Mouse (Mus musculus): ENCODE measurements around the gene 2810408A11Rik. TPM values are rescaled to one million over a fixed set of nuclear protein-coding genes. Genes with fewer than 3 reads are reported as not detected.

2810408A11Rik gene
- polyA plus RNA-seq, 1 experiment from 2014 or later: 9.4 TPM

Small RNA genes within 50 kb of the gene (microRNA-seq; reads per million reads assigned to microRNA genes)
- not detected for gene Mir6924 (ENCODE audit: borderline number of aligned reads)

Other genes starting within 250 kb of the 2810408A11Rik start
- 5.2 TPM in 2 replicates for gene Sox15, start 245.7 kb downstream of the 2810408A11Rik start, polyA plus RNA-seq (2015; fragmentation: Nextera tagmentation; extraction: Ambion mirVana)
- gene Mpdu1, start 238.3 kb downstream of the 2810408A11Rik start, polyA plus RNA-seq (2015; fragmentation: Nextera tagmentation; extraction: Ambion mirVana): 66.5 and 67.3 TPM in 2 replicates
- gene Cd68, start 234.8 kb downstream of the 2810408A11Rik start, polyA plus RNA-seq (2015; fragmentation: Nextera tagmentation; extraction: Ambion mirVana): 26.3 and 28.3 TPM in 2 replicates
- gene Eif4a1, start 228.6 kb downstream of the 2810408A11Rik start, polyA plus RNA-seq (2015; fragmentation: Nextera tagmentation; extraction: Ambion mirVana): 447 and 512 TPM in 2 replicates
- gene Senp3, start 218.9 kb downstream of the 2810408A11Rik start, polyA plus RNA-seq (2015; fragmentation: Nextera tagmentation; extraction: Ambion mirVana): 83.7 and 90.5 TPM in 2 replicates
- gene Tnfsf13, start 215.2 kb downstream of the 2810408A11Rik start, polyA plus RNA-seq (2015; fragmentation: Nextera tagmentation; extraction: Ambion mirVana): 1.0 and 1.1 TPM in 2 replicates
- 11.9 and 13.3 TPM in 2 replicates for gene Tnfsf12, start 205.1 kb downstream of the 2810408A11Rik start, polyA plus RNA-seq (2015; fragmentation: Nextera tagmentation; extraction: Ambion mirVana)
- 4.0 and 6.0 TPM in 2 replicates for gene Tnfsfm13, start 204.9 kb downstream of the 2810408A11Rik start, polyA plus RNA-seq (2015; fragmentation: Nextera tagmentation; extraction: Ambion mirVana)
- 24.3 and 28.2 TPM in 2 replicates for gene Polr2a, start 142.3 kb downstream of the 2810408A11Rik start, polyA plus RNA-seq (2015; fragmentation: Nextera tagmentation; extraction: Ambion mirVana)
- 0.15 and 0.18 TPM in 2 replicates for gene Slc35g3, start 139.0 kb downstream of the 2810408A11Rik start, polyA plus RNA-seq (2015; fragmentation: Nextera tagmentation; extraction: Ambion mirVana)
- gene Zbtb4, start 135.1 kb downstream of the 2810408A11Rik start, polyA plus RNA-seq (2015; fragmentation: Nextera tagmentation; extraction: Ambion mirVana): 5.7 and 6.1 TPM in 2 replicates
- 29.3 and 38.6 TPM in 2 replicates for gene Chrnb1, start 105.0 kb downstream of the 2810408A11Rik start, polyA plus RNA-seq (2015; fragmentation: Nextera tagmentation; extraction: Ambion mirVana)
- gene Fgf11, start 99.1 kb downstream of the 2810408A11Rik start, polyA plus RNA-seq (2015; fragmentation: Nextera tagmentation; extraction: Ambion mirVana): 4.1 and 4.4 TPM in 2 replicates
- gene Tmem102, start 95.4 kb downstream of the 2810408A11Rik start, polyA plus RNA-seq (2015; fragmentation: Nextera tagmentation; extraction: Ambion mirVana): 7.5 and 10.0 TPM in 2 replicates
- not detected in 2 replicates for gene Gm39566, start 85.7 kb downstream of the 2810408A11Rik start, polyA plus RNA-seq (2015; fragmentation: Nextera tagmentation; extraction: Ambion mirVana)
- not detected in 2 replicates for gene Spem2, start 82.5 kb downstream of the 2810408A11Rik start, polyA plus RNA-seq (2015; fragmentation: Nextera tagmentation; extraction: Ambion mirVana)
- gene Spem1, start 78.8 kb downstream of the 2810408A11Rik start, polyA plus RNA-seq (2015; fragmentation: Nextera tagmentation; extraction: Ambion mirVana): 0.16 and 0.38 TPM in 2 replicates
- 10.6 and 11.6 TPM in 2 replicates for gene Nlgn2, start 63.2 kb downstream of the 2810408A11Rik start, polyA plus RNA-seq (2015; fragmentation: Nextera tagmentation; extraction: Ambion mirVana)
- gene Tmem256, start 62.5 kb downstream of the 2810408A11Rik start, polyA plus RNA-seq (2015; fragmentation: Nextera tagmentation; extraction: Ambion mirVana): 388 and 399 TPM in 2 replicates
- 126 and 148 TPM in 2 replicates for gene Plscr3, start 54.6 kb downstream of the 2810408A11Rik start, polyA plus RNA-seq (2015; fragmentation: Nextera tagmentation; extraction: Ambion mirVana)
- 6.9 TPM in 2 replicates for gene Tnk1, start 42.3 kb downstream of the 2810408A11Rik start, polyA plus RNA-seq (2015; fragmentation: Nextera tagmentation; extraction: Ambion mirVana)
- 0.35 and 0.47 TPM in 2 replicates for gene Tmem95, start 23.0 kb downstream of the 2810408A11Rik start, polyA plus RNA-seq (2015; fragmentation: Nextera tagmentation; extraction: Ambion mirVana)
- 13.8 and 18.1 TPM in 2 replicates for gene Kctd11, start 19.6 kb downstream of the 2810408A11Rik start, polyA plus RNA-seq (2015; fragmentation: Nextera tagmentation; extraction: Ambion mirVana)
- 1.8 and 2.3 TPM in 2 replicates for gene Acap1, start 5.4 kb downstream of the 2810408A11Rik start, polyA plus RNA-seq (2015; fragmentation: Nextera tagmentation; extraction: Ambion mirVana)
- 7.8 and 8.5 TPM in 2 replicates for gene Neurl4, start 85 bp upstream of the 2810408A11Rik start, polyA plus RNA-seq (2015; fragmentation: Nextera tagmentation; extraction: Ambion mirVana)
- gene Gps2, start 12.9 kb upstream of the 2810408A11Rik start, polyA plus RNA-seq (2015; fragmentation: Nextera tagmentation; extraction: Ambion mirVana): 84.5 and 85.1 TPM in 2 replicates
- 1,531 and 1,570 TPM in 2 replicates for gene Eif5a, start 21.0 kb upstream of the 2810408A11Rik start, polyA plus RNA-seq (2015; fragmentation: Nextera tagmentation; extraction: Ambion mirVana)
- 2.7 and 6.2 TPM in 2 replicates for gene Ybx2, start 34.8 kb upstream of the 2810408A11Rik start, polyA plus RNA-seq (2015; fragmentation: Nextera tagmentation; extraction: Ambion mirVana)
- gene Slc2a4, start 47.2 kb upstream of the 2810408A11Rik start, polyA plus RNA-seq (2015; fragmentation: Nextera tagmentation; extraction: Ambion mirVana): 21.1 and 21.7 TPM in 2 replicates
- gene Cldn7, start 63.8 kb upstream of the 2810408A11Rik start, polyA plus RNA-seq (2015; fragmentation: Nextera tagmentation; extraction: Ambion mirVana): 37.5 and 57.4 TPM in 2 replicates
- 31.6 and 34.9 TPM in 2 replicates for gene Ctdnep1, start 80.2 kb upstream of the 2810408A11Rik start, polyA plus RNA-seq (2015; fragmentation: Nextera tagmentation; extraction: Ambion mirVana)
- 112 and 113 TPM in 2 replicates for gene Elp5, start 81.5 kb upstream of the 2810408A11Rik start, polyA plus RNA-seq (2015; fragmentation: Nextera tagmentation; extraction: Ambion mirVana)
- 543 and 559 TPM in 2 replicates for gene Gabarap, start 90.2 kb upstream of the 2810408A11Rik start, polyA plus RNA-seq (2015; fragmentation: Nextera tagmentation; extraction: Ambion mirVana)
- gene Phf23, start 94.8 kb upstream of the 2810408A11Rik start, polyA plus RNA-seq (2015; fragmentation: Nextera tagmentation; extraction: Ambion mirVana): 77.8 and 83.0 TPM in 2 replicates
- 47.3 and 52.3 TPM in 2 replicates for gene Dvl2, start 99.6 kb upstream of the 2810408A11Rik start, polyA plus RNA-seq (2015; fragmentation: Nextera tagmentation; extraction: Ambion mirVana)
- 95.6 and 97.7 TPM in 2 replicates for gene Acadvl, start 114.4 kb upstream of the 2810408A11Rik start, polyA plus RNA-seq (2015; fragmentation: Nextera tagmentation; extraction: Ambion mirVana)
- gene Dlg4, start 116.0 kb upstream of the 2810408A11Rik start, polyA plus RNA-seq (2015; fragmentation: Nextera tagmentation; extraction: Ambion mirVana): 11.4 and 14.4 TPM in 2 replicates
- gene Asgr1, start 153.1 kb upstream of the 2810408A11Rik start, polyA plus RNA-seq (2015; fragmentation: Nextera tagmentation; extraction: Ambion mirVana): 0.24 and 0.27 TPM in 2 replicates
- 0.12 and 0.26 TPM in 2 replicates for gene Asgr2, start 191.7 kb upstream of the 2810408A11Rik start, polyA plus RNA-seq (2015; fragmentation: Nextera tagmentation; extraction: Ambion mirVana)
- gene Mgl2, start 229.3 kb upstream of the 2810408A11Rik start, polyA plus RNA-seq (2015; fragmentation: Nextera tagmentation; extraction: Ambion mirVana): 0.42 and 2.1 TPM in 2 replicates